Mouse (Mus musculus) olfactory bulb, adult 2 months (tissue): ENCODE measurements at regions not wholly inside any gene's neighbourhood (a gene's known extent, or its start where the extent isn't known, plus 50 kb on each side); places are given as distances from the start of the nearest gene placed in this dataset.

ENCODE experiments used
- CTCF ChIP-seq: fragments of 200-500 bp; IDR thresholded peaks from 2 replicates; pipeline ENCODE4 v1.5.1; 2012; ENCODE audit warnings: low read depth, mild to moderate bottlenecking, low read length, moderate library complexity; ENCODE audit not compliant: insufficient read depth
- POLR2A ChIP-seq: fragments of 200-500 bp; IDR thresholded peaks from 2 replicates; pipeline ENCODE4 v1.6.1; 2012; ENCODE audit warnings: mild to moderate bottlenecking, low read depth, low read length, moderate library complexity; ENCODE audit not compliant: insufficient read depth

- TF ChIP-seq CTCF (no peak), POLR2A (no peak)
Observed at GRCm38 (mm10) chr8:93713221-93713620, 96.5 kb upstream of the Gnao1 start.
